7 mouse cellular contexts compared by ENCODE assay signal in genomic region chr12:30911261-30912047, GRCm38 (mm10). TPM values are rescaled to one million over a fixed set of nuclear protein-coding genes. Genes with fewer than 3 reads are reported as not detected.
A peak's percentile ranks its signal among the peaks of the same experiment; 100 is the strongest.
DNase-seq lines count a peak whose midpoint lies in the region; ATAC-seq and TF ChIP-seq lines count a peak whose summit lies in the region.

Gene Acp1, minus strand, starts transcription at chr12:30911589.
Gene Sh3yl1, plus strand, starts transcription at chr12:30911668.

- peaks cover 9% of the 10 kb centered on the region; the same call in 1 of the 2 replicates for H3K4me1 ChIP-seq in intestine, postnatal 0 days (replicated peaks; ENCODE audit: control insufficient read depth, insufficient read depth, low read length)
- H3K4me1 ChIP-seq in midbrain, embryonic 12.5 days = peaks cover 7% of the 10 kb centered on the region
- H3K4me1 ChIP-seq in small intestine, adult 2 months (ENCODE audit: control insufficient read depth, insufficient read depth, insufficient read length, low read length) = no peaks in the 10 kb centered on the region

- under 1% methylated on average over 52 of the region's 52 CpGs for WGBS in intestine, postnatal 0 days
- under 1% methylated on average over 52 of the region's 52 CpGs for WGBS in midbrain, embryonic 12.5 days
- under 1% methylated on average over 52 of the region's 52 CpGs for WGBS in small intestine, adult 2 months

- intact Hi-C loops in left cerebral cortex, postnatal 4 days (cut with DNase I) = no loop called here

- peak within 1 kb of the TSS; percentile 92 for H3K4me2 ChIP-seq in intestine, postnatal 0 days (replicated peaks; ENCODE audit: low read depth)
- peak within 1 kb of the TSS; percentile 92 for H3K4me2 ChIP-seq in midbrain, embryonic 12.5 days (replicated peaks)

- H3K9ac ChIP-seq in intestine, postnatal 0 days (ENCODE audit: low read depth, low read length) = peak within 1 kb of the TSS; percentile 73
- peak within 1 kb of the TSS; percentile 81 for H3K9ac ChIP-seq in midbrain, embryonic 12.5 days (replicated peaks)

- peak within 1 kb of the TSS; percentile 81 for H3K4me3 ChIP-seq in intestine, postnatal 0 days (ENCODE audit: low read depth, low read length)
- H3K4me3 ChIP-seq in midbrain, embryonic 12.5 days = peak within 1 kb of the TSS; percentile 72
- H3K4me3 ChIP-seq in small intestine, adult 2 months (ENCODE audit: low read depth, low read length) = peak within 1 kb of the TSS; percentile 69

- H3K9me3 ChIP-seq in intestine, postnatal 0 days (ENCODE audit: control insufficient read depth) = no peaks in the 10 kb centered on the region
- H3K9me3 ChIP-seq in midbrain, embryonic 12.5 days = no peaks in the 10 kb centered on the region

- peak; percentile 97 for DNase-seq in adrenal gland, adult 2 months
- peak; percentile 86 for DNase-seq in embryo, embryonic 11.5 days (ENCODE audit: low read depth, low spot score)
- peak; percentile 90 to 95 for DNase-seq in gastrocnemius, postnatal 4 days (ENCODE audit: low spot score in 2 of 2)
- peak; percentile 98 for DNase-seq in left cerebral cortex, postnatal 4 days

- H3K36me3 ChIP-seq in intestine, postnatal 0 days (ENCODE audit: control insufficient read depth, insufficient read depth) = no peaks in the 10 kb centered on the region
- H3K36me3 ChIP-seq in midbrain, embryonic 12.5 days = no peaks in the 10 kb centered on the region
- no peaks in the 10 kb centered on the region for H3K36me3 ChIP-seq in small intestine, adult 2 months (ENCODE audit: control insufficient read depth, insufficient read depth, low read length)

- peak; percentile 72 for TF ChIP-seq POLR2A in small intestine, adult 2 months (IDR thresholded peaks at IDR 0.05; ENCODE audit: low read depth, low read length)

- TF ChIP-seq CTCF in intestine, postnatal 0 days (IDR thresholded peaks at IDR 0.05; ENCODE audit: low read depth) = no peak
- no peak for TF ChIP-seq CTCF in small intestine, adult 2 months (IDR thresholded peaks at IDR 0.05; ENCODE audit: extremely low read depth, insufficient read length, insufficient replicate concordance, low read depth, low read length)

- peak within 1 kb of the TSS; percentile 84 for H3K27ac ChIP-seq in intestine, postnatal 0 days (ENCODE audit: low read depth, low read length)
- H3K27ac ChIP-seq in midbrain, embryonic 12.5 days (replicated peaks) = no peak within 1 kb of the TSS; the same call in 1 of the 2 replicates
- H3K27ac ChIP-seq in small intestine, adult 2 months (ENCODE audit: insufficient read depth, low read depth, low read length) = peak within 1 kb of the TSS; percentile 54

- peak; percentile 98 for ATAC-seq in intestine, postnatal 0 days
- peak; percentile 98 for ATAC-seq in midbrain, embryonic 12.5 days (ENCODE audit: low FRiP score, low read depth)

- H3K27me3 ChIP-seq in intestine, postnatal 0 days (replicated peaks; ENCODE audit: control insufficient read depth, insufficient read depth, low read length) = no peaks in the 10 kb centered on the region
- H3K27me3 ChIP-seq in midbrain, embryonic 12.5 days = no peaks in the 10 kb centered on the region
- H3K27me3 ChIP-seq in small intestine, adult 2 months (ENCODE audit: control insufficient read depth, insufficient read depth, low read length) = no peaks in the 10 kb centered on the region

RNA-seq across cellular contexts. Expression of gene Acp1, which starts in this region (rescaled TPM):
- total RNA-seq in adrenal gland, adult 2 months (2021) = 10 to 100 TPM; 51.4 to 56.8 TPM
- 2.5 and 6.5 TPM in 2 replicates for polyA plus RNA-seq in adrenal gland, adult 2 months (2012; rRNA removed)
- total RNA-seq in gastrocnemius, postnatal 4 days (2021) = 10 to 100 TPM; 48.2 to 51.2 TPM
- polyA plus RNA-seq in intestine, postnatal 0 days (2015; fragmentation: Nextera tagmentation; extraction: Ambion mirVana) = 94.1 and 108 TPM in 2 replicates
- 10 to 100 TPM; 50.6 to 52.4 TPM for total RNA-seq in left cerebral cortex, postnatal 4 days (2021)
- 140 and 146 TPM in 2 replicates for polyA plus RNA-seq in midbrain, embryonic 12.5 days (2016; fragmentation: Nextera tagmentation; extraction: Ambion mirVana)
- 2.5 and 4.4 TPM in 2 replicates for polyA plus RNA-seq in small intestine, adult 2 months (2012; rRNA removed)

RNA-seq across cellular contexts. Expression of gene Sh3yl1, which starts in this region (rescaled TPM):
- total RNA-seq in adrenal gland, adult 2 months (2021) = 1 to 10 TPM; 2.8 to 3.9 TPM
- polyA plus RNA-seq in adrenal gland, adult 2 months (2012; rRNA removed) = 0.13 and 0.40 TPM in 2 replicates
- total RNA-seq in gastrocnemius, postnatal 4 days (2021) = 1 to 10 TPM; 2.7 TPM
- polyA plus RNA-seq in intestine, postnatal 0 days (2015; fragmentation: Nextera tagmentation; extraction: Ambion mirVana) = 33.3 and 34.2 TPM in 2 replicates
- total RNA-seq in left cerebral cortex, postnatal 4 days (2021) = 10 to 100 TPM; 37.5 to 42.5 TPM
- polyA plus RNA-seq in midbrain, embryonic 12.5 days (2016; fragmentation: Nextera tagmentation; extraction: Ambion mirVana) = 27.4 and 27.5 TPM in 2 replicates
- 1.0 and 3.4 TPM in 2 replicates for polyA plus RNA-seq in small intestine, adult 2 months (2012; rRNA removed)

Comparison
In these comparisons a context has a peak if more than half of its experiments do, and no peak if none do; other contexts are left out.
1. RNA of gene Sh3yl1 (total RNA-seq): 37.5 to 42.5 TPM in left cerebral cortex, postnatal 4 days; 2.8 to 3.9 TPM in adrenal gland, adult 2 months and 2.7 TPM in gastrocnemius, postnatal 4 days; every median in the first group is over 4 times any median in the second.
2. RNA of gene Acp1 (polyA plus RNA-seq): 140 to 146 TPM in midbrain, embryonic 12.5 days and 94.1 to 108 TPM in intestine, postnatal 0 days; 2.5 to 6.5 TPM in adrenal gland, adult 2 months and 2.5 to 4.4 TPM in small intestine, adult 2 months; every median in the first group is over 10 times any median in the second.
3. Peak in every context shown above with its lines, with median percentiles within 50 percentile points of each other: DNase-seq and H3K4me3 ChIP-seq.